Mouse (Mus musculus): ENCODE measurements around the gene Kcmf1.
A peak's percentile ranks its signal among the peaks of the same experiment; 100 is the strongest.
"Not testable (repeated sequence)": the region's sequence is repeated elsewhere in the genome, so short reads cannot be mapped to it uniquely, and the experiment has no call there.

Gene Kcmf1

DNA sequence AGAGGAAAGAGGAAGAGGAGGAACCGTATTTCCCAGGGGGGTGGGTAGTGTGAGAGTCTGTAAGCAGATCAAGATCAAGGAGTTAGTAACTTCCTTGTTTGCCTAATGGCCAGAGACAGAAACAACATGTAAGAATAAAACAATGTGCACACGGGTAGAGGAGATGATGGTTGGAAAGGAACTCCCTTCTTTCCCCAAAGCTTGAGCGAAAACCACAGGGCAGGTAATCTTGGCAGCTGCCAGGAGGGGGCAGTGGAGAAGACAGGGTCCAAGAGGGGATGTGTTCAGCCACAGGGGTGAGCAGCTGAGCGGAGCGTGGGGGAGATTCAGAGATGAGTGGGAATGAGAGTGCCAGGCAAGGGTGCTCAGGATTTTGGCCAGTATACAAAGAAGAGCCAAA is 48.1 kb downstream of the Kcmf1 start:
- peak; percentile 29 to 67 for DNase-seq (ENCODE audit: inconsistent age in 2 of 2, low spot score in 1 of 2)

DNA sequence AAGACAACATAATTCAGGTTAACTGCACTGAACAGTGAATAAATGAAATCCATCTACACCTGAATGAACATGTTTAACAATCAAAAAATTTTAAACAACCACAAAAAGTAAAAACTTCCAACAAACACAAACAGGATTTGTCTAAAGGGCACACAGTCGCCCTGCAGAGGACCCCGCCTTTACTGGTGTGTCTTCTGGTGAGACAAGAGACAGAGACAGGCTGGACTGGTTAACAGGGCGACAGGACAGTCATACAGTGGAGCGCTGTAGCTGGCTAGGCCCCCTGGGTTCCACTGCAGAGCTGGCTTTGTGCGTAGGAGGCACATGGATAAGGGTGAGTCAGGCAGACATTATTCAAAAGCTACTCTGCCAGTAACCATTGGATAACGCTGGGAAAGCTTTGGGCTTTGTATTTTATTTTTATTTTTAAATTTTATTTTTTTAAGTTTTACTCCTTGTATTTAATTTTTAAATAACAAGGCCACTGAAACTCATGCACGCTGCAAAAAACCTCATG is 57.7 kb downstream of the Kcmf1 start:
- DNase-seq (ENCODE audit: inconsistent age in 2 of 2, low spot score in 1 of 2): peak in 1 of 2 experiments; percentile 33

DNA sequence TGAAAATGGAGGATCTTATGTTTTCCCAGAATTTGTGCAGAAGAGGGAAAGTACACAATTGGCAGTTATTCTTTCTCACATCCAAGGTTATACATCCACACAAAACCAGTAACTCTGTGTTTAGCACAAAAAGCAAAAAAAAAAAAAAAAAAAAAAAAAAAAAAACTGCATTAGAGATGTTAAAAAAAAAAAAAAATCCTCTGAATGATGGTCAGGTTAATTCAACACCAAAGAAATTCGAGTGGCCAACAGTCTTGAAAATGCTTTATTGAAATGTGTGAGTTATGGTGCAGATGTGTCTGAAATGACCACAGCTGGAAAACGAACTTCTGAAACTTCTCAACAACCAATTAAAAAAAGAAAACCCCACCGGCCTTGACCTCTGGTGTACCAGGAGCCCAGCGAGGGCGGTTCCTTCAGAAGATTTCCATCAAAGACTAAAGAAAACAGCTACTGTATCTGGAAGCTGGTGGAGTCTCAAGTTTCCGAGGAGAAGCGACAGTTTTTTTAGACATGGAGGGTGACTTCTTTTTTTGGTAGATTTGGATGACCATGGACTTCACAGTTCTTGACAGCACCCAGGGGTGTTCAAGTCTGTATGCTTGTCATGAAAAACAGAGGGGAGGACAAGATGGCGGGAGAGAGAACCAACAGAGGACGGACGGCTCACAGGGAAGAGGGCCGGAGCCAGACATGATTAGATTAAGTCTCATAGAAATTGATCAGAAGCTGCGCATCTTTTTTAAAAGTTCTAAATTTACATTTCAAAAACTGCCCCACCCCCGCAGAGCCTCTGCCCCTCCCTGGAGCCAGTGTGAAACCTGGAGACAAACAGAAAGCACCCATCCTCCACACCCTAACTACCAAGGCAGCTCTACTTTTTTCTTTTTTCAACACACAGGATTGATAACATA is 58.7 kb downstream of the Kcmf1 start:
- peak in 1 of 2 experiments; percentile 45 for DNase-seq (ENCODE audit: inconsistent age in 2 of 2, low spot score in 1 of 2)

DNA sequence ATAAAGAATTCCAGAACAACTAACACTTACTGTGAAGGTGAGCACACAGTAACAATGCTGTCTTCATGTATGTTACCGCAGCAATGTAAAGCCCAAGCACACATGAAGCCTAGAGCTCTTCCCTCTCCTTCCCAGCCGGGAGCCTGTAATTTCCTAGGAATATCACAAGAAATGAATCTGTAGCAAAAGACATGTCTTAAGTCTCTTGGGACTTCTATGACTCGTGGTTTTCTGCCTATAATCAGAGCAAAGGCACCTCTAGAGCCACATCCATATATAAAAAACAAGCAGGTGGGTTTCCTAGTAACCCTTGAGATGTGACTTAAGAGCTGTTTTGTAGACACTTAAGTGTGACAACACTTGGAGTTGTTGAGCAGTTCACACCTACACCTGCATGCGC is 62.0 kb downstream of the Kcmf1 start:
- DNase-seq (ENCODE audit: inconsistent age in 2 of 2, low spot score in 1 of 2): no peak

DNA sequence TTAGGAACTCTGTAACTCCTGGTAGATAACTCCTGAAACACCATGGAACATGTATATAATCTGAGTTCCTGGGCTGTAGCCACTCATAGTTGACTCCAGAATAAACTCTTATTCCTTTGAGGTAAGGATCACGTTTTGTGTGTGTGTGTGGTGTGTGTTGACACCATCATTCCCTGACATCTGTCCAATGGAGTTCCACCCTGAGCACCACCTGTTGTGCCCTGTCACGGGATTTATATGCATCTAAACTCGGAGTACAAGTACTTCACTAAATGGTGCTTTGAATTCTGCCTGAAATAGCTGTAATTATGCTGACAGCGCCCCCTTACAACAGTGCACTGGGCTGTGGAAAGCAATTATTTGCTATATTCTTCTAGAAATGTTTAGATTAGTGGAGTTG is 65.3 kb downstream of the Kcmf1 start:
- DNase-seq (ENCODE audit: inconsistent age in 2 of 2, low spot score in 1 of 2): no peak

DNA sequence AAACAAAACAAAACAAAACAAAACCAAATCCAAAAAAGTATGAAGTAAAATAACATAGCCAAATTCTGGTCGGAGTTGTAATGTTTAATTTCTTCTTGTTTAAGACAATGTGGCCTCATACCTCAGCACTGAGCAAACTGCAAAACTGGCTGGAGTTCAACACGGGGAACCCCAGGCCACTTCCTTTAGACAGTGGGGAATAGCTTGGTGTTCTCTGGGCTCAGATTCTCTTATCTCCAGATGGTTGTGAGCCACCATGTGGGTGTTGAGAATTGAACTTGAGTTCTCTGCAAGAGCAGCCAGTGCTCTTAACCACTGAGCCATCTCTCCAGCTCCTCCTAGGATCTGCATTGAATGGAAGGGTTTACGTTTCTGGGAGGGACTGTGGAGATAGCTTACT is 67.9 kb downstream of the Kcmf1 start:
- DNase-seq (ENCODE audit: inconsistent age in 2 of 2, low spot score in 1 of 2): no peak

DNA sequence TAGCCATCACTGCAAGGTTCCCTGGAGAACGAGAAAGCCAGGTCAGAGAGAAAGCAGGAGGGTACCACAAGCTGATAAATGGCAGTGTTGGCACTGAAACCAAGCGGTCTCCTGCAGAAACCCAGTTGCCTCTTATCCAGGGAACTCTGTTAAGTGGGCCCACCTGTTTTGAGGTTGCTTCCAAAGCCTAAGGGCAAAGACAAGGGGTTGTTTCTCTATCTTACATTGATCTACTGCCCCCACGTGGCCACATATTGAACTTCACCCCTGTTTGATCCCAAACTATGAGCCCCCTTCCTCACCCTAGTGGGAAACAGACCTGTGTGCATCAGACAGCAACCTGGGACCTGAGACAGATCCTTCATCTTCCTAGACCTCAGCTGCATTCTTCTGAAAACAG is 68.5 kb downstream of the Kcmf1 start:
- peak in 1 of 2 experiments; percentile 85 for DNase-seq (ENCODE audit: inconsistent age in 2 of 2, low spot score in 1 of 2)

DNA sequence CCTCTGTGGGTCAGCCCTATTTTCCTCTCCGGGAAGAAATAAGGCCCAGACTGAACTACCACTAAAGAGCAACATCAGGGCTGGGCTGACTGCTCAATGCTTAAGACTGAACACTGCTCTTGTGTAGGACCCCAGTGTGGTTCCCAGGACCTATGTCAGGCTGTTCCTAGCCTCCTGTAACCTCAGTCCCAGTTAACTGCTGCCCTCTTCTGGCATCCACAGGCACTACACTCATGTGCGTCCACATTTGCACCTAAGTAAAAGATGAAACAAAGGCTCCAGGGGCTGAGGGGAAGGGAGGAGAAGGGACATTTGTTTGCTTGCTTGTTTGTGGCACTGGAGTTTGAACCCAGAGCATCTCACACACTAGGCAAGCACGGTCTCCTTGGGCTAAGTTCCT is 70.9 kb downstream of the Kcmf1 start:
- peak in 1 of 2 experiments; percentile 57 for DNase-seq (ENCODE audit: inconsistent age in 2 of 2, low spot score in 1 of 2)

DNA sequence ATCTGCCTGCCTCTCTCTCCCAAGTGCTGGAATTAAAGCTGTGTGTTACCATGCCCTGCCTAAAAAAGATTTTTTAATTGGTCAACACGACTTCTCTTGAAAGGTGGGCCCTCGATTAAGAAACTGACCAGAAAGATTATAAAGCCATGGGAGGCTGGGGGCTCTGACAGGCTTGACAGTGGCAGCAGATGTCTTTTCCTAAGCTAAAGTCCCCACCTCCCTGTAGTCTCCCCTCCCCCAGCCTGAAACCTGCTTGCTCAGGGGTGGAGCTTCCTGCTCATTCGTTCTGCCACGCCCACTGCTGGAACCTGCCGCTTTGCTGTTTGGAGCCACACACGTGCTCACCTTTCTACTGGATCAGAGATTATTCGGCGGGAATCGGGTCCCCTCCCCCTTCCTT is 71.7 kb downstream of the Kcmf1 start:
- DNase-seq (ENCODE audit: inconsistent age in 2 of 2, low spot score in 1 of 2): not testable (repeated sequence)

DNA sequence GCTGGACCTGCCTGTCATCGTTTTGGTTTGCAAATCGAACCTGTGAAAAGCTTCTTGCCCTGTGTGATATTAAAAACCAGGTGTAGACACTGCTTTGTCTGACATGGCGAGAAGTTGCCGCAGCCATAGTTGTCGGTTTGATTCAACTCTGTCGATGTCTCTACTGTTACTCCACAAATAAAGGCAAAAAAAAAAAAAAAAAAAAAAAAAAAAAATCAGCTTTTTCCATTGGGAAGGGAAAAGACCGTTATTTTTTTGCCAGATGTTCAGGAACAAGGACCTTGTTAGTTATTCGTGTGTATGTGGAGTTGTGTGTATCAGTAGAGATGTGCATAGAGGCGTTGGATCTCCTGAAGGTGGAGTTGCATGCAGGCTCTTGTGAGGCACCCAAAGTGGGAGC is 74.0 kb downstream of the Kcmf1 start:
- DNase-seq (ENCODE audit: inconsistent age in 2 of 2, low spot score in 1 of 2): no peak

DNA sequence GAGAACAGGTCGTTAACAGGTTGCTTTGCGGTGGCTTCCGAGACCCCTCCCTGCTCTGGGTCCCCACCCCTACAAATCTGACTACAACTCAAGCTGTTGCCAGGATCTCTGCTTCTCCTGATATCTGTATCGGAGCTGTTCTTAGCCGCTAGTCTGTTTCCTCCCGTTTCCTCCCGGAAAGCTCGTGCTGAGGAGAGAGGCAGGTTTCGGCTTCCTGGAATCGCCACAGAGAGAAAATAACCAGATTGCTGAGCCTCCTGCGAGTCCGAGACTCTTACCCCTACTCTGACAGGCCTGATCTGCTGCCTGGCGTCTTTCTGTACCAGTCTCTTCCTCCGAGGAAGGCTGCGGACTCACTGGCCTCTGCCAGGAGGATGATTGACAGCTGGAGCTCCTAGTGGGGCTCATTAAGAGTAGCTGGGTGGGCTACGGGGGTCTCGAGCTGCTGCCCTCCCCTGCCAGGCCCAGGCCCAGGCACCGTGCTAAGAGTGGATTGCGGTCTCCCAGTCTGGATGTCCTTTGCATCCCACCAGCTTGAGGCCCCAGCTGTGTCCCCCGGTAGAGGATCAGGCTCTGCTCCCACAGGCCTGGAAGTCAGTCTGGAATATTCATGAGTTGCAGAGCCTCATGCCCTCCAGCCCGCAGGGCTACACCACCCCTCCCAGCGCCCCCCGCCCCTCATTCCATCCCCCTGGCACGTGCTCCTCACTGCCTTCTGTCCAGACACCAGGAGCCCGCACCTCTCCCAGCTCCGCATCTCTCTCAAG is 74.6 kb downstream of the Kcmf1 start:
- peak in 1 of 2 experiments; percentile 41 for DNase-seq (ENCODE audit: inconsistent age in 2 of 2, low spot score in 1 of 2)

DNA sequence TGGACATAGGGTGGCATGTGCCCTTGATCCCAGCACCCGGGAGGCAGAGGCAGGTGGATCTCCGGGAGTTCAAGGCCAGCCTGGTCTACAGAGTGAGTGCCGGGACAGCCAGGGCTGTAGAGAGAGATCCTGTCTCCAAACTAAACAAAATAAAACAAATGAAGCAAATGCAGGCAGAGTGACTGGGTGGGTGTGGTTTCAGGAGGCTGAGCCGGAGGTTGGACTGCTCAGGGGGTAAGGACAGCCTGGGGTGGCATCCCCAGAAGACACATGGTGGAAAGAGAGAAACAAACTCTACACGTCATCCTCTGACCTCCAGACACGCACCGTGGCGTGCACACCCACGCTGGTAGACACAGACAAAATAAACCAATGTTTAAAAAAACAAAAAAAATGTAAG is 86.3 kb downstream of the Kcmf1 start:
- DNase-seq (ENCODE audit: inconsistent age in 2 of 2, low spot score in 1 of 2): no peak

DNA sequence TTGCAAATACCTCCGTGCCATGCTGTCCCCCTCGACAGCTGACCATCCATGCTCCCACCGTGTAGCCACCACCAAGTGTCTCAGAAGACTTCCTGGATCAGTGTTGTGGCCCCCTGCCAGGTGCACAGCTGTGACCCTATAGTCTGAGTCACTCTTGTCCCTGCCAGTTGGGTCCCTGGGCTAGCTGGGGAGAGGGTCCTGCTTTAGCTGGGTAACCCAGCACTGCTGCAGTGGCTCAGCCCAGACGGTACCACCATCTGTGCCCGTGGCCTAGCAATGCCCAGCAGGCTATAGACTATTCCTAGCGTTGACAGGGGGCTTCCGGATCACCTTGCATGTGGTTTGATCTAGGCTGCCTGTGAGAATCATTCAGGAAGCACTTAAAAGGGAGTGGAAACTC is 89.5 kb downstream of the Kcmf1 start:
- DNase-seq (ENCODE audit: inconsistent age in 2 of 2, low spot score in 1 of 2): no peak

DNA sequence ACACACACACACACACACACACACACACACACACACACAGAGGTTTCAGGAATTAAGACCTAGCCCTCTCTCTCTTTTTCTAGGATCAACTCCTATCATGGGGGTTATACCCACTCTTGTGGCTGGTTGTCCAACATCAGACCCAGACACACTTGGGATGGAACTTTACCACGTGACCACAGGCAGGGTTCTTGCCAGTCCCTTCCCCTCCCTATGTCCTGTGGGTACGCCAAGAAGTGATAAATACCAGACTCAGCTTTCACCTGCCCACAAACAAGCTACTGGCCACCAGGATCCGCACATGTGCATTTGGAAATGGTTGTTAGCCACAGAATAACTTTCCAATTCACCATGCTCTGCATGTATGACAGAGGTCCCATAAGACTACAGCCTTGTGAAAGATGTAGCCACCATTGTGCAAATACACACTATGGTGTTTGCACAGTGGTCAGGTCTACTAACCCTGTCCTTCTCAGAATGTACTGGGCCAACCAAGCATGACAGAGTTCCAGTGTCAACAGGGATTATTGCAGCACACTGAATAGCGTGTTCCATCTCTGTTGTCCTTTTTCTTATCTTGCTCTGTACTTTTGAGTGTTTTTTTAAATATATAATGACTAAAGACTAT is 90.1 kb downstream of the Kcmf1 start:
- DNase-seq (ENCODE audit: inconsistent age in 2 of 2, low spot score in 1 of 2): no peak

DNA sequence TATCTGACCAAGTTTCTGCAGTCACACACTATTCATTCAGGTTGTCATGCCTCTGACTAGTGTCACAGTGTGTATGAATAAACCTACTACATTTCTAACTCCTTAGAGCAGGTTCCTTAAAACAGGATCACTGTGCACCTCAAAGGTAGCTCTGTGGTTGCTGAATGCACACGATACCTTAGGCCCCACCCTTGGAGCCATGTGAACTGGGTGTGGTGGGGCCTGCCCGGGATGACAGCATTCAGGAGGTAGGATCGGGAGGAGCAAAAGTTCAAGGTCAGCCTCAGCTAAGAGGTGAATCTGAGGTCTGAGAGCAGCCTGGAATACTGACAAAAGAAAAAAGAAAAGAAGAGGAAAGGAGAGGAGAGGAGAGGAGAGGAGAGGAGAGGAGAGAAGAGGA is 91.4 kb downstream of the Kcmf1 start:
- no peak for DNase-seq (ENCODE audit: inconsistent age in 2 of 2, low spot score in 1 of 2)

DNA sequence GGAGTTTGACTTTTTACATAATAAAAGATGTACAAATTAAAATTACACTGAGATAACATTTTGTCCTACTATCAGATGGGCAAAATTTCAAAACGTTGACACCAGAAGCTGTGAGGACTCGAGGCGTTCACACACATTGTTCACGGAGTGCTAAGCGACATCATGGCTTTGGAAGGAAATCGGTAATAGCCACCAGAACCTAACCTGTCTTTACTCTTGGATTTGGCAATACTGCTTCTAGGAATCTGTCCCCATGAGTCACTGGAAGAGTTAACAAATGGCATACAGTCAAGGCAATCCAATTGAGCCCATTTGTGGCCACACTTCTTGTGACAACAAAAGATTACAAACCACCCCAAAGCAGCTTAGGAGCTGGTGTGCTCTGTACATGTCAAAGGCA is 96.1 kb downstream of the Kcmf1 start:
- peak in 1 of 2 experiments; percentile 69 for DNase-seq (ENCODE audit: inconsistent age in 2 of 2, low spot score in 1 of 2)

DNA sequence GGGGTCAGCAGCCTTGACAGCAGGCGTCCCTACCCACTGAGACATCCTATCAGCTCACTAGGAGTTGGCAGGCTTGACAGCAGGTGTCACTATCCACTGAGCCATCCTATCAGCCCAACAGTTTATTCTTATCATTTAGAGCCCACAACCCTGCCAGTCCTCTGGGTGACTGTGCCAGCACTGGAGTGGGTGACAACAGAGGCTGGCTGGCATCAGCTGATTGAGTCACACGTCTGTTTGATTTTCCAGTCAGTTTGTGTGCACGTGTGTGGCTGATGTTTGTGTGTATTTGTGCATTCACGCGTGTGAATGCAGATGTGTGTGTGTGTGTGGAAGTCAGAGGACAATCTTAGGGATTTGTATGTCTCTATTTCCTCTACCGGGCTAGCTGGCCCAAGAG is 97.7 kb downstream of the Kcmf1 start:
- DNase-seq (ENCODE audit: inconsistent age in 2 of 2, low spot score in 1 of 2): no peak

DNA sequence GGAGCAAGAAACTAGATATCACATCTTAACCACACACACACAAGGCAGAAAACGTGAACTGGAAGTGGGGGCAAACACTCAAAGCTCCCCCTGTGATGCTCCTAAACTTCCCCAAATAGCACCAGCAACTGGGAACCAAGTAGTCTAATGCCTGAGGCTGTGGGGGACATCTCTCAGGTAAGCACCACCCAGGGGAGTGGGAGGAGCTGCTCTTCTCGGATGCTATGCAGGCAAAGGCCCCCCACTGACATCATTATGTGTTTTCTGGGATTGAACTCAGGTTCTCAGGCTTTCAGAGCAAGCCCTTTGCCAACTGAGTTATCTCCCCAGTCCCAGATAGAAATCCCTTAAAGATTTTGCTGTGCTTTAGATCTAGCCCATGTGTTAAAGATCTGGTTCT is 99.1 kb downstream of the Kcmf1 start:
- no peak for DNase-seq (ENCODE audit: inconsistent age in 2 of 2, low spot score in 1 of 2)

DNA sequence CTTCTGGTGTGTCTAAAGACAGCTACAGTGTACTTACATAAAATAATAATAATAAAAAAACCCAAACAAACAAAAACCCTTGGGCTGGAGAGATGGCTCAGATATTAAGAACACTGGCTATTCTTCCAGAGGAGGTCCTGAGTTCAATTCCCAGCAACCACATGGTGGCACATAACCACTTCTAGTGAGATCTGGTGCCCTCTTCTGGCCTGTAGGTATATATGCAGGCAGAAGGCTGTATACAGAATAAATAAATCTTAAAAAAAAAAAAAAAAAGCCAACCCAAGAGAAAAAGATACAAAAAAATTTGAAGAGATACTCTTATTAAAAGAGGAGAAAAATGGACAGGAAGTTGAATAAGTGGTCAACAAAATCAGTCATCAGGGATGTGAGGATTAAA is 102.0 kb downstream of the Kcmf1 start:
- DNase-seq (ENCODE audit: inconsistent age in 2 of 2, low spot score in 1 of 2): no peak

DNA sequence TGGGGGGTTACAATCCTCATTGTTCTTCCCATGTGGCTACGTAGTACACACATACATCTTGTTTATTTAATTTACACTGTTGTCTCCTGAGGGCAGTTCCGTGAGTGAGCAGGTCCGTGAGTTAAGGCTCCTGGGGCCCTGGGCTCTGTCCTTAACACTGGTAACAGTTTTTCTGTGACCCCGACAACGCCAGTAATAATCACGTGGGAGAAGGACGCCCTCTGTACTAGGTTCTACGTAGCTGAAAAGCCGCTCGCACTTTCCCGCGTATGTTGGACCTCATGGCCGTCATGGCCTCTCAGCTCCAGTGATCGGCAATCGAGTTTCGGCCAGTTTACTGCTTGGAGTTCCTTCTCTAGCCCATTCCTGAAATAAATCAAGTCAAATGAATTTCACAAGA is 104.3 kb downstream of the Kcmf1 start:
- DNase-seq (ENCODE audit: inconsistent age in 2 of 2, low spot score in 1 of 2): no peak

DNA sequence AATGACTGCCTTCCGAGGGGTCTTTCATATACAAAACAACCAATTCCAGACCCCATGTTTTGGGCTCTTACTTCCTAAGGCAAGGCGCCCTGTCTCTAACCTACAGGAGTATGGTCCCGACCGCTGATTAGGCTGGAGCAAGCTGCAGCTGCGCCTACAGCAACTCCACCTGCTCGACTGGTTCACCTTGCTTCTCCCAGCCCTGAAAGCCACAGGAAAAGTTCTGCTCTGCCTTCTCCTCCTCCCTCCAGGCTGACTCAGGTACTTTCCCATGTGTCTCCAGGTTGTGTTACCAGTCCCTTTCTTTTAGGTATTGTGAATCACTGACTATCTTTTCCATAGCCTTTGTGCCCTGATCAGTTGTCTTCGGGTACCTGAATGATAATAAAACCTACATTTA is 104.9 kb downstream of the Kcmf1 start:
- no peak for DNase-seq (ENCODE audit: inconsistent age in 2 of 2, low spot score in 1 of 2)

DNA sequence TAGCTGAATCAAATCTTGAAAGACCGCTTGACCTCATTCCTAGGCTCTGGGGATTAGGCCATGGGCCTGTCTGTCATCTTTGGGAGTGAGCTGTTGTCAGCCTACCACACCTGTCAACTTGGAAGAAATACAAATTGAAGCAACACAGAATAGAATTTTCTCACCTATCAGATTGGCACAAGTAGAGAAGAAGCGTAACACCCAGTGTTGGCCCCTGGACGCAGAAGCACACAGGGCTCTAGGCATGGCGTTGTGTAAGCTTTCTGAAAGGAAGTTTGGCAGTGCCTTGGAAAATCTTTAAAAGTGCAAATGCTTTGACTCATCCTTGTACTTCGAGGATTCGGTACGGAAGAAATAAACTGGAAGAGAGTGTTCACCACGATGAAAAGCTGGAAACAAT is 107.1 kb downstream of the Kcmf1 start:
- no peak for DNase-seq (ENCODE audit: inconsistent age in 2 of 2, low spot score in 1 of 2)

Data from adrenal gland, adult (tissue).